Mouse (Mus musculus) MEL (cell line): ENCODE measurements around the gene Cadps. TPM values are rescaled to one million over a fixed set of nuclear protein-coding genes. Genes with fewer than 3 reads are reported as not detected.

Source experiments
- DNase-seq: peaks from one replicate; pipeline ENCODE4 v3.0.0; 2011; ENCODE audit warnings: low read depth, low spot score
- H3K27ac ChIP-seq: 2 replicates; pipeline ENCODE4 v1.5.1; 2012; ENCODE audit warnings: low read depth, mild to moderate bottlenecking, control low read depth, low read length, moderate library complexity; ENCODE audit not compliant: control insufficient read depth
- H3K27me3 ChIP-seq, 2 experiments: fragments of 150-350 bp in 1 of 2; sonication (generic) in 1 of 2; 2 replicates each; pipeline ENCODE4 v1.6.1; 2012; ENCODE audit warnings: low read length in 2 of 2, mild to moderate bottlenecking in 2 of 2, improper control_type of control experiment in 1 of 2, moderate library complexity in 1 of 2; ENCODE audit not compliant: insufficient read depth in 2 of 2, control insufficient read depth in 1 of 2
- H3K36me3 ChIP-seq, 2 experiments: 2 replicates each; pipeline ENCODE4 v1.6.1; 2012 to 2014; ENCODE audit warnings: low read length in 2 of 2, improper control_type of control experiment in 1 of 2, inconsistent platforms in 1 of 2, mild to moderate bottlenecking in 1 of 2; ENCODE audit not compliant: insufficient read depth in 2 of 2, control insufficient read depth in 1 of 2
- H3K4me1 ChIP-seq, 2 experiments: fragments of 150-350 bp in 1 of 2; sonication (generic) in 1 of 2; 2 replicates each; pipeline ENCODE4 v1.6.1; 2012; ENCODE audit warnings: low read length in 2 of 2, improper control_type of control experiment in 1 of 2, mild to moderate bottlenecking in 1 of 2; ENCODE audit not compliant: insufficient read depth in 2 of 2, control insufficient read depth in 1 of 2
- H3K4me3 ChIP-seq, 2 experiments: fragments of 150-350 bp in 1 of 2; sonication (generic) in 1 of 2; 2 replicates each; pipeline ENCODE4 v1.5.1; 2012; ENCODE audit warnings: low read depth in 2 of 2, low read length in 2 of 2, mild to moderate bottlenecking in 2 of 2, moderate library complexity in 2 of 2, control low read depth in 1 of 2, improper control_type of control experiment in 1 of 2; ENCODE audit not compliant: control insufficient read depth in 1 of 2, insufficient read depth in 1 of 2
- H3K79me2 ChIP-seq: 2 replicates; pipeline ENCODE4 v1.6.1; 2012; ENCODE audit warnings: mild to moderate bottlenecking, low read length, moderate library complexity; ENCODE audit not compliant: control insufficient read depth, poor library complexity, insufficient read depth
- H3K9ac ChIP-seq: 2 replicates; pipeline ENCODE4 v1.6.1; 2012; ENCODE audit warnings: low read depth, mild to moderate bottlenecking, control low read depth, low read length, moderate library complexity; ENCODE audit not compliant: control insufficient read depth, poor library complexity, severe bottlenecking
- H3K9me3 ChIP-seq: fragments of 150-350 bp; sonication (generic); replicated peaks from 2 replicates; pipeline ENCODE4 v1.6.1; 2012; ENCODE audit warnings: mild to moderate bottlenecking, low read length, improper control_type of control experiment, moderate library complexity; ENCODE audit not compliant: insufficient read depth
- BHLHE40 ChIP-seq: IDR thresholded peaks from 2 replicates; pipeline ENCODE4 v1.6.1; 2012; ENCODE audit warnings: low read depth, mild to moderate bottlenecking, inconsistent platforms, low read length, improper control_type of control experiment, borderline replicate concordance
- CHD2 ChIP-seq: IDR thresholded peaks from 2 replicates; pipeline ENCODE4 v1.6.1; 2011; ENCODE audit warnings: low read length, improper control_type of control experiment
- E2F4 ChIP-seq: IDR thresholded peaks from 2 replicates; pipeline ENCODE4 v1.6.1; 2011; ENCODE audit warnings: low read depth, low read length, improper control_type of control experiment, borderline replicate concordance
- EP300 ChIP-seq, 2 experiments: IDR thresholded peaks; 2 replicates each; pipeline ENCODE4 v1.6.1; 2011; ENCODE audit warnings: improper control_type of control experiment in 2 of 2, low read length in 2 of 2, low read depth in 1 of 2, mild to moderate bottlenecking in 1 of 2
- GATA1 ChIP-seq: IDR thresholded peaks from 2 replicates; pipeline ENCODE4 v1.6.1; 2011; ENCODE audit warnings: low read depth, low read length, improper control_type of control experiment
- HCFC1 ChIP-seq: IDR thresholded peaks from 2 replicates; pipeline ENCODE4 v1.6.1; 2012; ENCODE audit warnings: low read depth, mild to moderate bottlenecking, inconsistent platforms, low read length, improper control_type of control experiment, moderate library complexity
- MAFK ChIP-seq: IDR thresholded peaks from 2 replicates; pipeline ENCODE4 v1.6.1; 2011; ENCODE audit warnings: low read depth, mild to moderate bottlenecking, low read length, improper control_type of control experiment, borderline replicate concordance
- MAZ ChIP-seq: IDR thresholded peaks from 2 replicates; pipeline ENCODE4 v1.6.1; 2012; ENCODE audit warnings: low read depth, mild to moderate bottlenecking, inconsistent platforms, low read length, improper control_type of control experiment
- MXI1 ChIP-seq: IDR thresholded peaks from 2 replicates; pipeline ENCODE4 v1.6.1; 2011; ENCODE audit warnings: mild to moderate bottlenecking, low read depth, low read length, improper control_type of control experiment
- MYB ChIP-seq: IDR thresholded peaks from 2 replicates; pipeline ENCODE4 v1.6.1; 2011; ENCODE audit warnings: mild to moderate bottlenecking, low read depth, low read length, improper control_type of control experiment
- MYC ChIP-seq: IDR thresholded peaks from 2 replicates; pipeline ENCODE4 v1.6.1; 2011; ENCODE audit warnings: low read depth, mild to moderate bottlenecking, low read length, improper control_type of control experiment, moderate library complexity
- NELFE ChIP-seq: IDR thresholded peaks from 2 replicates; pipeline ENCODE4 v1.6.1; 2011; ENCODE audit warnings: low read depth, low read length, improper control_type of control experiment
- NRF1 ChIP-seq: IDR thresholded peaks from 2 replicates; pipeline ENCODE4 v1.6.1; 2014; ENCODE audit warnings: low read depth, mild to moderate bottlenecking, inconsistent platforms, low read length, improper control_type of control experiment, moderate library complexity; ENCODE audit not compliant: poor library complexity, insufficient read depth, severe bottlenecking
- POLR2A ChIP-seq, 2 experiments: IDR thresholded peaks; 2 replicates each; pipeline ENCODE4 v1.6.1; 2011 to 2012; ENCODE audit warnings: low read length in 2 of 2, mild to moderate bottlenecking in 2 of 2, control low read depth in 1 of 2, improper control_type of control experiment in 1 of 2, low read depth in 1 of 2, moderate library complexity in 1 of 2; ENCODE audit not compliant: control insufficient read depth in 1 of 2, insufficient read depth in 1 of 2, poor library complexity in 1 of 2
- POLR2AphosphoS2 ChIP-seq: IDR thresholded peaks from 2 replicates; pipeline ENCODE4 v1.6.1; 2011; ENCODE audit warnings: low read length, improper control_type of control experiment
- POLR2AphosphoS5 ChIP-seq: IDR thresholded peaks from 2 replicates; pipeline ENCODE4 v1.6.1; 2012; ENCODE audit warnings: low read depth, borderline replicate concordance, mild to moderate bottlenecking, inconsistent platforms, low read length, moderate library complexity, mixed read lengths
- RAD21 ChIP-seq: IDR thresholded peaks from 2 replicates; pipeline ENCODE4 v1.6.1; 2011; ENCODE audit warnings: mild to moderate bottlenecking, low read depth, low read length, improper control_type of control experiment
- RCOR1 ChIP-seq: IDR thresholded peaks from 2 replicates; pipeline ENCODE4 v1.6.1; 2012; ENCODE audit warnings: low read depth, mild to moderate bottlenecking, inconsistent platforms, low read length, improper control_type of control experiment
- SIN3A ChIP-seq: IDR thresholded peaks from 2 replicates; pipeline ENCODE4 v1.6.1; 2012; ENCODE audit warnings: low read length, improper control_type of control experiment, inconsistent platforms
- SMC3 ChIP-seq: IDR thresholded peaks from 2 replicates; pipeline ENCODE4 v1.6.1; 2011; ENCODE audit warnings: low read depth, low read length, improper control_type of control experiment
- TAL1 ChIP-seq: IDR thresholded peaks from 2 replicates; pipeline ENCODE4 v1.6.1; 2012; ENCODE audit warnings: mild to moderate bottlenecking, inconsistent platforms, low read length, moderate library complexity, mixed read lengths
- UBTF ChIP-seq: IDR thresholded peaks from 2 replicates; pipeline ENCODE4 v1.6.1; 2012; ENCODE audit warnings: low read depth, mild to moderate bottlenecking, inconsistent platforms, low read length, improper control_type of control experiment, moderate library complexity, borderline replicate concordance; ENCODE audit not compliant: insufficient read depth
- USF2 ChIP-seq, 2 experiments: IDR thresholded peaks; 2 replicates each; pipeline ENCODE4 v1.6.1; 2011 to 2012; ENCODE audit warnings: improper control_type of control experiment in 2 of 2, low read length in 2 of 2, borderline replicate concordance in 1 of 2, inconsistent platforms in 1 of 2, low read depth in 1 of 2, mild to moderate bottlenecking in 1 of 2; ENCODE audit not compliant: insufficient read depth in 1 of 2
- ZC3H11A ChIP-seq: IDR thresholded peaks from 2 replicates; pipeline ENCODE4 v1.6.1; 2012; ENCODE audit warnings: low read depth, mild to moderate bottlenecking, inconsistent platforms, low read length, improper control_type of control experiment
- ZKSCAN1 ChIP-seq: IDR thresholded peaks from 2 replicates; pipeline ENCODE4 v1.6.1; 2012; ENCODE audit warnings: low read depth, mild to moderate bottlenecking, inconsistent platforms, low read length, improper control_type of control experiment, moderate library complexity
- ZNF384 ChIP-seq: IDR thresholded peaks from 2 replicates; pipeline ENCODE4 v1.6.1; 2012; ENCODE audit warnings: low read depth, mild to moderate bottlenecking, inconsistent platforms, low read length, improper control_type of control experiment
- polyA plus RNA-seq, 2 experiments: library from polyadenylated mRNA; stranded (reverse) in 1 of 2; unstranded in 1 of 2; fragments of >175 nt in 1 of 2; fragments of >200 nt in 1 of 2; gene quantifications; 2 replicates each; pipeline versions ENCODE4 v1.2.1 to v1.2.4; 2012; ENCODE audit warnings: low replicate concordance in 2 of 2, low read depth in 1 of 2; ENCODE audit not compliant: insufficient read length in 2 of 2, insufficient read depth in 1 of 2, missing spikeins in 1 of 2
- total RNA-seq: library from RNA; depleted of rRNA; stranded (reverse); fragments of 300-350 nt; gene quantifications from 2 replicates; pipeline ENCODE4 v1.2.3, GENCODE M21; 2012

Cadps gene
- total and polyA plus RNA-seq, 3 experiments: not detected

DNA sequence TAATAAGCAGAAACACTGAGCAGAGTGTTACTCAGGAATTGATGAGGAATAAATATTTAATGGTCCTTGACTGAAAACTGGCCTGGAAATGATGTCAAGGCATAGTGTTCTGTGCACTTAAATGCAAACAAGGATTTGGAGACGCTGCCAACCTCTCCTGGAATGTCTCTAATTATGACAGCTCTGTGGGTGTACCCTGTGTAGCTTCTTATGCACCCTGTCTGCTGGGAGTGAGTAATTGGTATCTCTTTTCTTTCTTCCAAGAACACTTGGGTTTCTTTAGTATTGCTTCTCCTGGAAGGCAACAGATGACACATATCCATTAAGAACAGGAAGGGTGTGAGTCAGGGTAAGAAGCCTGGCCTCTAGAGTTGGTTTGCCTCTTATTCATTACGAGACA is 42.4 kb upstream of the Cadps start:
- DNase-seq: no peak
- Histone ChIP-seq H3K27ac (no peak overlapping the region), H3K4me3 (no peak overlapping the region), H3K36me3 (no peaks in the 10 kb centered on the region), H3K9me3 (no peaks in the 10 kb centered on the region), H3K27me3 (no peaks in the 10 kb centered on the region), H3K4me1 (no peaks in the 10 kb centered on the region), H3K79me2 (no peaks in the 10 kb centered on the region), H3K9ac (no peak overlapping the region)
- TF ChIP-seq SIN3A (no peak), MAFK (no peak), E2F4 (no peak), NRF1 (no peak), MYB (no peak), TAL1 (no peak), EP300 (IDR thresholded peaks at IDR 0.05; ENCODE audit: low read depth in 1 of 2, low read length in 2 of 2) (no peak), BHLHE40 (no peak), UBTF (no peak), MYC (no peak), POLR2A (IDR thresholded peaks at IDR 0.05; ENCODE audit: control insufficient read depth in 1 of 2, insufficient read depth in 1 of 2, low read depth in 1 of 2, low read length in 2 of 2, poor library complexity in 1 of 2) (no peak), USF2 (IDR thresholded peaks at IDR 0.05; ENCODE audit: borderline replicate concordance in 1 of 2, insufficient read depth in 1 of 2, low read depth in 1 of 2, low read length in 2 of 2) (no peak), ZKSCAN1 (no peak), RAD21 (no peak), RCOR1 (no peak), ZNF384 (no peak), CHD2 (no peak)

DNA sequence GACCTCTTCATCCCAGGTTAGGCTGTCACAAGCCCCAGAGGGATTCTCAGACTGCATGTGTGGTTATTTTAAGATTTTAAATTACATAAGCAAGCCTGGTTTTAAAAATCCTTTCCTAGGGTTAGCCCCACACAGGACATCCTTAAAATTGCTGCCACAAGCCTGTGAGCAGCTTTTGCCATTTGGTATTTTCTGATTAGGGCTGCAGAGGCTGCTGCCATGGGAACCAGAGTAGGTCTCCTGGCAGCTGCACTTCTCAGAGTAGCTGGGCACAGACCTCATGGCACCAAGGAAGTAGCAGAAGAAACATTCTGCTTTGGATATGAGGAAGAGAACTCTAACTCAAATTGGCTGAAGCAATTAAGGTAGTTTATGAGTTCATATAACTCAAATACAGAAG is 21.0 kb upstream of the Cadps start:
- H3K79me2 ChIP-seq: no peaks in the 10 kb centered on the region
- H3K27me3 ChIP-seq: no peaks in the 10 kb centered on the region
- no peak for TF ChIP-seq TAL1
- no peak for TF ChIP-seq SMC3
- TF ChIP-seq EP300 (IDR thresholded peaks at IDR 0.05; ENCODE audit: low read depth in 1 of 2, low read length in 2 of 2): no peak
- TF ChIP-seq NELFE: no peak
- no peak for TF ChIP-seq POLR2A (IDR thresholded peaks at IDR 0.05; ENCODE audit: control insufficient read depth in 1 of 2, insufficient read depth in 1 of 2, low read depth in 1 of 2, low read length in 2 of 2, poor library complexity in 1 of 2)
- TF ChIP-seq ZC3H11A: no peak
- no peak for TF ChIP-seq MAZ
- TF ChIP-seq NRF1: no peak
- TF ChIP-seq RCOR1: no peak
- no peak for TF ChIP-seq POLR2AphosphoS2
- TF ChIP-seq POLR2AphosphoS5: no peak
- no peak for TF ChIP-seq HCFC1
- no peak for TF ChIP-seq MXI1
- TF ChIP-seq MYB: no peak
- TF ChIP-seq GATA1: no peak
- TF ChIP-seq MAFK: no peak
- no peak for TF ChIP-seq UBTF
- TF ChIP-seq SIN3A: no peak
- TF ChIP-seq, all 39 proteins: peak for 0
- H3K36me3 ChIP-seq: no peaks in the 10 kb centered on the region
- no peak overlapping the region for H3K9ac ChIP-seq
- no peak for DNase-seq
- no peak overlapping the region for H3K4me3 ChIP-seq
- no peak overlapping the region for H3K27ac ChIP-seq
- H3K4me1 ChIP-seq: no peaks in the 10 kb centered on the region
- no peaks in the 10 kb centered on the region for H3K9me3 ChIP-seq
